Mouse (Mus musculus) left cerebral cortex, adult 11 months (tissue): ENCODE results near the gene Rpl10l.

ENCODE experiments used
- DNase-seq: peaks from one replicate; pipeline ENCODE4 v3.0.0; 2022; ENCODE audit warnings: low spot score

Rpl10l gene

GRCm38 (mm10) chr12:66283991-66284622, at the start of gene Rpl10l:
TSS of gene Rpl10l (minus strand) at chr12:66284401.
- DNase-seq: no peak

GRCm38 (mm10) chr12:66275890-66276289, 8.3 kb downstream of the Rpl10l start:
- no peak for DNase-seq

GRCm38 (mm10) chr12:66245461-66246099, 38.6 kb downstream of the Rpl10l start:
- DNase-seq: no peak

GRCm38 (mm10) chr12:66234158-66234557, 50.0 kb downstream of the Rpl10l start:
- no peak for DNase-seq
